Mouse (Mus musculus) T-helper 17 cell (primary cell): ENCODE measurements around the gene Pglyrp3.
"Not testable (repeated sequence)": the region's sequence is repeated elsewhere in the genome, so short reads cannot be mapped to it uniquely, and the experiment has no call there.

Experiments used
- in situ Hi-C, 2 experiments: fragments of 300-600 bp; cut with MboI, MseI; formaldehyde crosslinking; loops; 1 replicate in 1 of 2; 2 replicates in 1 of 2; pipeline ENCODE4 v1.15.1; 2025; ENCODE audit warnings: high pct_unique_total_duplicates in 2 of 2

Pglyrp3 gene

GRCm38 (mm10) chr3:92014283-92014682 lies at the start of gene Pglyrp3:
Pglyrp3 (plus strand) TSS chr3:92014583.
- in situ Hi-C loops = no loop called here

GRCm38 (mm10) chr3:92011001-92011400 lies 3.4 kb upstream of the Pglyrp3 start:
- in situ Hi-C loops = no loop called here

- in situ Hi-C loops = not testable (repeated sequence)
Measured at GRCm38 (mm10) chr3:92024541-92024940, 10.2 kb downstream of the Pglyrp3 start.

GRCm38 (mm10) chr3:92033203-92033602 lies 18.8 kb downstream of the Pglyrp3 start:
- in situ Hi-C loops = no loop called here

- in situ Hi-C loops = no loop called here
Measured at GRCm38 (mm10) chr3:92033892-92034291, 19.5 kb downstream of the Pglyrp3 start.

- in situ Hi-C loops = no loop called here
Measured at GRCm38 (mm10) chr3:92050382-92051054, 36.1 kb downstream of the Pglyrp3 start.

GRCm38 (mm10) chr3:92080462-92081284 lies 66.3 kb downstream of the Pglyrp3 start:
- in situ Hi-C loops = no loop called here
